Mouse (Mus musculus) forebrain, postnatal 0 days (tissue): Measurements from ENCODE around the gene Tank. TPM values are rescaled to one million over a fixed set of nuclear protein-coding genes. Genes with fewer than 3 reads are reported as not detected.
A peak's percentile ranks its signal among the peaks of the same experiment; 100 is the strongest.

Experiments
- ATAC-seq: fragments of 200-750 bp; cut with Nextera tagmentation; 2 replicates; pipeline ENCODE4 v1.8.0; 2017; ENCODE audit warnings: mild to moderate bottlenecking, moderate library complexity
- DNase-seq: peaks from one replicate; pipeline ENCODE4 v3.0.0-alpha.2; 2015
- H3K27ac ChIP-seq: fragments of 300-500 bp; sonication (generic); 2 replicates; pipeline ENCODE4 v1.5.1; 2014; ENCODE audit warnings: low read depth, mild to moderate bottlenecking, antibody characterized with exemption, low read length, moderate library complexity, mixed read lengths
- H3K27me3 ChIP-seq: fragments of 300-500 bp; sonication (generic); 2 replicates; pipeline ENCODE4 v1.6.1; 2014; ENCODE audit warnings: mild to moderate bottlenecking, low read length, mixed read lengths; ENCODE audit not compliant: insufficient read depth
- H3K36me3 ChIP-seq: fragments of 300-500 bp; sonication (generic); 2 replicates; pipeline ENCODE4 v1.6.1; 2014; ENCODE audit warnings: mild to moderate bottlenecking, moderate library complexity; ENCODE audit not compliant: insufficient read depth
- H3K4me1 ChIP-seq: fragments of 300-500 bp; sonication (generic); 2 replicates; pipeline ENCODE4 v1.6.1; 2014; ENCODE audit warnings: antibody characterized with exemption; ENCODE audit not compliant: insufficient read depth
- H3K4me2 ChIP-seq: fragments of 300-500 bp; sonication (generic); 2 replicates; pipeline ENCODE4 v1.6.1; 2014; ENCODE audit warnings: low read depth, mild to moderate bottlenecking, moderate library complexity
- H3K4me3 ChIP-seq: fragments of 300-500 bp; sonication (generic); 2 replicates; pipeline ENCODE4 v1.5.1; 2014; ENCODE audit warnings: low read depth, low read length, mixed read lengths
- H3K9ac ChIP-seq: fragments of 300-500 bp; sonication (generic); 2 replicates; pipeline ENCODE4 v1.6.1; 2014; ENCODE audit warnings: mild to moderate bottlenecking
- H3K9me3 ChIP-seq: fragments of 300-500 bp; sonication (generic); 2 replicates; pipeline ENCODE4 v1.6.1; 2016; ENCODE audit warnings: low read length
- CTCF ChIP-seq: sonication (generic); IDR thresholded peaks from 2 replicates; pipeline ENCODE4 v1.5.1; 2016; ENCODE audit warnings: antibody characterized with exemption, control low read depth, low read depth
- WGBS: fragments of 180-500 bp; shearing (Covaris S2); extraction: QIAGEN DNeasy Blood & Tissue Kit; methylation state at CpG from one replicate; pipeline ENCODE4 v1.1.7; 2014; 5-methylcytosine and 5-hydroxymethylcytosine counted together
- polyA plus RNA-seq: library from polyadenylated mRNA; unstranded; fragments of >200 nt; fragmentation: Nextera tagmentation; extraction: Ambion mirVana; gene quantifications from 2 replicates; pipeline ENCODE4 v1.2.1, GENCODE M21; 2015
- total RNA-seq: library from RNA; depleted of rRNA; stranded (reverse); fragments of >200 nt; gene quantifications from 2 replicates; pipeline ENCODE4 v1.2.3, GENCODE M21; 2014

The Tank gene
- total and polyA plus RNA-seq, 2 experiments from 2014 or later = 24.5 to 35.5 TPM

DNA sequence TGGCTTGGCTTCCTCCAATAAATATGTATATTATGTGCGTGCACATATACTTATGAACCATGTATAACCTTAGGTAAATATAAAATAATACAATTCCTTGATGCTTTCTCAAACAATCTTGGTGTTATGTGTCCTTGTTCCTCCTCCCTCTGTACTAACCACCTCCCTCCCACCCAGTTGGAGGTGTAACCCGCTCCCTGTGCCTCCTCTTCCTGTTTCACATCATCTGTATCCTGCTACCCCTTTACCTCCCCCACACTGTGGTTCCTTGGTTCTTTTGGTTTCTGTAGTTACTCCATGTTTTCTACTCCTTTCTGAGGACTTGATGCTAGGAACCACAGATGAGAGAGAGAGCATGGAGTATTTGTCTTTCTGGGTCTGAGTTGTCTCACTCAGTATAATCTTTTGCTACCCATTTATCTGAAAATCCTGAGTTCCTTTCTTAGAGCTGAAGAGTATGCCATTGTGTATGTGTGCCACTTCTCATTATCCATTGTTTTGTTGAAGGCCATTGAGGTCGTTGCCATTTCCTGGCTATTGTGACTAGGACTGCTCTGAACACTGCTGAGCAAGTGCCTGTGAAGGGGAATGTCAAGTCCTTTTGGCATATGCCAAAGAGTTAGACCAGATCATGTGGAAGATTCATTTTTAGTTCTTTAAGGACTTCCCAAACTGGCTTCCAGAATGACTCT is 52.6 kb downstream of the Tank start:
- no peak for DNase-seq
- H3K36me3 ChIP-seq = no peaks in the 10 kb centered on the region
- no peak for ATAC-seq
- no peak for TF ChIP-seq CTCF
- H3K27me3 ChIP-seq = no peaks in the 10 kb centered on the region
- H3K9ac ChIP-seq = no peak overlapping the region
- H3K4me3 ChIP-seq = no peak overlapping the region
- 74% methylated on average over 3 of the region's 3 CpGs for WGBS
- H3K4me1 ChIP-seq = no peaks in the 10 kb centered on the region
- no peak overlapping the region for H3K4me2 ChIP-seq
- no peak overlapping the region for H3K27ac ChIP-seq
- H3K9me3 ChIP-seq = no peaks in the 10 kb centered on the region

DNA sequence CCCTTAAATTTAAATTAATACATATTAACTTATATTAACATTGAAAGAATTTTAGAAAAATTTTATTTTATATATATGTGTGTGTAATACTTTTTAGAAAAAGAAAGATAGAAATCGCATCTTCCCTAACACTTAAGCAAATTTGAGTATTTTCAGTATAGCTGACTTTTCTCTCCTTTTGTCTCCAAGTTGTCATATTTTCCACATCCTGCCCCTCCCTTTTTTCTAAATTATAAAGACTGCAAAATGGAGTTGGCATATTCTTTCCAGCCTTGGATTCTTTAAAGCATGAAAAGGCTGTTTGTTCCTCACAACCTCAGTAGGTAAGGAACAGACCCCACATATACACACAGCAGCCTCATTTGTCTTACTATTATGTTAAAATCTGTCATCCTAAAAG is 56.7 kb downstream of the Tank start:
- Histone ChIP-seq H3K4me1 (no peaks in the 10 kb centered on the region), H3K4me3 (no peak overlapping the region), H3K27ac (no peak overlapping the region), H3K27me3 (no peaks in the 10 kb centered on the region), H3K9me3 (no peaks in the 10 kb centered on the region), H3K4me2 (no peak overlapping the region), H3K36me3 (no peaks in the 10 kb centered on the region), H3K9ac (no peak overlapping the region)
- no peak for TF ChIP-seq CTCF
- DNase-seq = no peak
- no peak for ATAC-seq
- 97% methylated on average over 1 of the region's 1 CpGs for WGBS

DNA sequence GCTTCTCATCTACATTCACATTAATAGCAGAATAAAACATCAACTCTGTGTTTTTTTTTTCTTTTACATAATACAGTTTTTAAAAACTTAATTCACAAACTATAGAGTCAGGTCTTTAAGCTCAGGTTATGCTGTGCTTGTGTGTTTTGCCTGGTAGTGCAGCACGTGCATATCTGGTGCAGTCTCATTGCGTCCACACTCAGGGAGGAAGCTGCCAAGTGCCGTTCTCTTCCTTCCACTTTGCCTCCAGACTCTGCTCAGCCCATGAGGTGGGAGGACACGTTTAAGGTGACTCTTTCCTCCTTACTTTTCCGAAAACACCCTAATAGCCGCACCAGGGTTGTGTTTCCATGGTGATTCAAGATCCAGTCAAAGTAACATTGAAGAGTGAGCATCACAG is 59.8 kb downstream of the Tank start:
- no peaks in the 10 kb centered on the region for H3K9me3 ChIP-seq
- H3K4me3 ChIP-seq = no peak overlapping the region
- no peak for DNase-seq
- 67% methylated on average over 6 of the region's 6 CpGs for WGBS
- no peak for TF ChIP-seq CTCF
- no peaks in the 10 kb centered on the region for H3K4me1 ChIP-seq
- H3K27ac ChIP-seq = no peak overlapping the region
- H3K9ac ChIP-seq = no peak overlapping the region
- H3K36me3 ChIP-seq = no peaks in the 10 kb centered on the region
- H3K27me3 ChIP-seq = no peaks in the 10 kb centered on the region
- no peak overlapping the region for H3K4me2 ChIP-seq
- no peak for ATAC-seq

DNA sequence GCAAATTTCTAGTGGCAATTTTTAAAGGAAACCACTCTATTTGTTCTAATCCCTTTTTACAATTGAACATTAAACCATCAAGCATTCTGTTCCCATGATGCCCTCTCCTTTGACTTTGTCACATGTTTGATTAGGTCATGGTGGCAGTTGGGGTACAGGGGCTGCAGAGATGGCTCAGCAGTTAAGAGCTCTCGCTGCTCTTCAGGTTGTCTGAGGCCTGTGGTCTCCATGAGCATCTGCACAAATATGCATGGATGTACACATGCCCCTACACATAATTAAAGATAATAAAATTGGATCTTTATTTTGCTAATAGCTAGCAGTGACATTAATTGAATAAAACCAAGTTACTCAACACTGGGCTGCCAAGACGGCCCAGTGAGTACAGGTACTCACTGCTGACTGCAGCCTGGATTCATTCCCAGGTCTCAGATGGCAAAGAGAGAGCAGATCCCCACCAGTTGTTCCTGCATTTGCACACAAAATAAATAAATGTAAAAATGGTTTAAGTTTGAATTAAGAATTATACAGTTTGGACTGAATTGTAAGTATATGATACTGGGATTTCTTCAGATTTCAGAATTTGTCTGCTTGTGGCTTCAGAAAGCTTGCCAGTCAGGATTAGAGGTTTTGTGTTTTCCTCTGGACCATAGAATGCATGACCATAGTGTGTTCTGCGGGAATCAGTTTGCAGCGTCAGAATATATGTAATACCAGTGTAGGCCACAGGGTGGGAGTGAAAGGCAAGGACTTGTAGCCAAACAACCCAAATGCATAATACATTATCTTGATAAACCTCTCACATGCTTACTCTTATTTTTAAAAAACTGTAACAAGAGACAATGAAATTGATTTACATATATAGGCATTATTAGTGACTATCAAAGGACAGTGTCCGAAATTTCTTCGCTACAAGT is 64.3 kb downstream of the Tank start:
- Histone ChIP-seq H3K36me3 (no peaks in the 10 kb centered on the region), H3K4me1 (no peaks in the 10 kb centered on the region), H3K4me3 (no peak overlapping the region), H3K27ac (no peak overlapping the region), H3K27me3 (no peaks in the 10 kb centered on the region), H3K9me3 (no peaks in the 10 kb centered on the region), H3K9ac (no peak overlapping the region), H3K4me2 (no peak overlapping the region)
- peak; percentile 88 for TF ChIP-seq CTCF
- peak; percentile 83 for DNase-seq
- ATAC-seq = peak; percentile 82
- WGBS = 48% methylated on average over 6 of the region's 6 CpGs

GRCm38 (mm10) chr2:61651206-61651605 is 72.8 kb downstream of the Tank start:
- Histone ChIP-seq H3K4me2 (no peak overlapping the region), H3K4me3 (no peak overlapping the region), H3K4me1 (no peaks in the 10 kb centered on the region), H3K27ac (no peak overlapping the region), H3K9me3 (no peaks in the 10 kb centered on the region), H3K27me3 (no peaks in the 10 kb centered on the region), H3K9ac (0 out of 2 replicates have a peak overlapping the region, but pooled peaks have one; percentile 10), H3K36me3 (no peaks in the 10 kb centered on the region)
- TF ChIP-seq CTCF = 0 out of 2 replicates have a peak, but pooled peaks have one; percentile 14
- ATAC-seq (no peak), DNase-seq (no peak)
- WGBS = 57% methylated on average over 4 of the region's 4 CpGs

GRCm38 (mm10) chr2:61651640-61652039 is 73.3 kb downstream of the Tank start:
- ATAC-seq (no peak), DNase-seq (no peak)
- TF ChIP-seq CTCF = no peak
- Histone ChIP-seq H3K4me1 (no peaks in the 10 kb centered on the region), H3K9me3 (no peaks in the 10 kb centered on the region), H3K27ac (no peak overlapping the region), H3K27me3 (no peaks in the 10 kb centered on the region), H3K36me3 (no peaks in the 10 kb centered on the region), H3K4me2 (no peak overlapping the region), H3K9ac (no peak overlapping the region), H3K4me3 (no peak overlapping the region)
- WGBS = 74% methylated on average over 3 of the region's 3 CpGs

DNA sequence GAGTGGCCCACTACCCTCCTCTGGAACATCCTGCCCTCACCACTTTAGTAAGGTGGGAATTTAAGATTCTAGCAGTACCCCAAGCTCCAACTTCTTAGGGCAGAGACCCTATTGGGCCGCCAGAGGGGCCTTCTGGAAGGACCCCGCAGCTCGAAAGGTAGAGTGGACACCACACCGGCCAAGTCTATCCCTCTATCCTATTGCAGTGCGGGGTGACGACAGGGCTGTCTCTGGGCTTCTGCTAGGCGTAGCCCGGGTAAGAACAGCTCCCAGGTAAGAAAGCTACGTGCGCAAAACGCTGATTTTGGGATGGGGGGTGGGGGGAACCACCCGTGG is 76.6 kb downstream of the Tank start:
- H3K4me2 ChIP-seq = peak overlapping the region; percentile 94
- peak overlapping the region; percentile 97 for H3K27ac ChIP-seq
- no peaks in the 10 kb centered on the region for H3K36me3 ChIP-seq
- WGBS = 10% methylated on average over 12 of the region's 12 CpGs
- H3K4me1 ChIP-seq = no peaks in the 10 kb centered on the region
- no peak for TF ChIP-seq CTCF
- peak; percentile 0; the same call in 1 of the 2 replicates for ATAC-seq
- H3K9me3 ChIP-seq = no peaks in the 10 kb centered on the region
- H3K4me3 ChIP-seq = peak overlapping the region; percentile 66
- H3K27me3 ChIP-seq = no peaks in the 10 kb centered on the region
- H3K9ac ChIP-seq = peak overlapping the region; percentile 86
- DNase-seq = no peak
